Mouse (Mus musculus) forebrain, embryonic 10.5 days (tissue): ENCODE data around the gene Plch1. TPM values are rescaled to one million over a fixed set of nuclear protein-coding genes. Genes with fewer than 3 reads are reported as not detected.
A peak's percentile ranks its signal among the peaks of the same experiment; 100 is the strongest.

Experiments
- DNase-seq: peaks from one replicate; pipeline ENCODE4 v3.0.0-alpha.2; 2017; ENCODE audit warnings: low spot score; ENCODE audit errors: extremely low spot score
- H3K27ac ChIP-seq: fragments of 300-500 bp; sonication (generic); 2 replicates; pipeline ENCODE4 v1.5.1; 2016; ENCODE audit warnings: mild to moderate bottlenecking
- H3K27me3 ChIP-seq: fragments of 300-500 bp; sonication (generic); 2 replicates; pipeline ENCODE4 v1.6.1; 2016; ENCODE audit warnings: mild to moderate bottlenecking; ENCODE audit not compliant: poor library complexity, severe bottlenecking
- H3K36me3 ChIP-seq: fragments of 300-500 bp; sonication (generic); replicated peaks from 2 replicates; pipeline ENCODE4 v1.6.1; 2016; ENCODE audit warnings: mild to moderate bottlenecking, moderate library complexity
- H3K4me1 ChIP-seq: fragments of 300-500 bp; sonication (generic); 2 replicates; pipeline ENCODE4 v1.6.1; 2016
- H3K4me3 ChIP-seq: fragments of 300-500 bp; sonication (generic); 2 replicates; pipeline ENCODE4 v1.5.1; 2016; ENCODE audit warnings: mild to moderate bottlenecking, moderate library complexity
- H3K9me3 ChIP-seq: fragments of 300-500 bp; sonication (generic); 2 replicates; pipeline ENCODE4 v1.6.1; 2016; ENCODE audit warnings: mild to moderate bottlenecking, moderate library complexity
- WGBS: fragments of 180-500 bp; shearing (Covaris S2); methylation state at CpG from one replicate; pipeline ENCODE4 v1.1.7; 2016; 5-methylcytosine and 5-hydroxymethylcytosine counted together
- polyA plus RNA-seq: library from polyadenylated mRNA; unstranded; fragments of >200 nt; fragmentation: Nextera tagmentation; extraction: Ambion mirVana; gene quantifications from 2 replicates; pipeline ENCODE4 v1.2.1, GENCODE M21; 2016

Plch1 gene
- polyA plus RNA-seq: 28.7 and 32.8 TPM in 2 replicates

DNA sequence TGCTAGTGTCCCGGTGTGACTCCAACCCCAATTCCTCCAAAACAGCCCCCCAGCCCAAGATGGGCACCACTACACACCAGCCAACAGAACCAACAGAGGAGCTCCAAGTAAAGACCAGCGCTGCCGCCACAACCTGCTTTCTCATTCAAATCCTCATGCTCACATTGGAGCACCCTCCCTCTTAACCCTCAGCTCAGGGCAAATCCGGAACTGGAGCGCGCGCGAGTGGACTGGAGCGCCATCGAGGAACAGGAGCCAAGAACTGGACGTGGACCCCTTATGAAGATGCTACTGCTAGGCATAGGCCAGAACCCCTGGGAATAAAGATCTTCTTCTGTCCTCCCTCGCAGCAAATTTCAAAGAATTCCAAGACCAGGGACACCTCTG is at the start of gene Plch1:
Gene Plch1 (minus strand): TSS at position 164 of the 387 bp plus-strand sequence.
- Histone ChIP-seq H3K27me3 (no peaks in the 10 kb centered on the region), H3K9me3 (no peaks in the 10 kb centered on the region), H3K4me3 (peak within 1 kb of the TSS; percentile 85), H3K36me3 (peaks cover under 1% of the 10 kb centered on the region; the same call in 1 of the 2 replicates), H3K4me1 (peaks cover 75% of the 10 kb centered on the region), H3K27ac (peak within 1 kb of the TSS; percentile 97)
- 0% methylated on average over 12 of the region's 12 CpGs for WGBS
- peak; percentile 89 for DNase-seq

DNA sequence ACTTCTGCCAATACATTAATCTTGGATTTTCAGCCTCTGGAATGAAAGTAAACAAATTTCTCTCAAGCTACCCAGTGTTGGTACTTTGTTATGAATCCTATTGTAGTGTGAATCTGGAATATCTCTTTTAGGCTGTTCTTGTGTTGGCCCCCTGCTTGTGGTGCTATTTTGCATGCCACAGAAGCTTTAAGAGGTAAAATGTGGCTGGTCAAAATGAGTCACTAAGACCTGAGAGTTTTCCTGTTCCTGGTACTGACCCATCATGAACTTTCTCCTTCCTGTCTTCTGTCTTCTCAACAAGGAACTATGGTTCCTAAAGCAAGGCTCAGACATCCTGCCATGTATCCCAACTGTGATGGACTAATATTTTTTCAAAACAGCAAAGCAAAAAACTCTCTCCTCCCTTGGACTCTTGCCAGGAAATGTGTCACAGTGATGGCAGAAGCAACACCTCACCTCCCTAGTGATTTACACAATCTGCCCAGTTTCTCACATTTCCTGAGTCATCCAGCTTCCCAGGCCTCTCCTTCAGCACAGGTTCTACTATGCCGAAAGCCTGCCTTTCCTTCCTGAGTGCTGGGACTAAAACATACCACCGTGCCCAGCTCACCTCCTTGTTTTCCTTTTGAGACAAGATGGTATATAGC is 42.1 kb upstream of the Plch1 start:
- Histone ChIP-seq H3K27me3 (no peaks in the 10 kb centered on the region), H3K9me3 (no peaks in the 10 kb centered on the region), H3K36me3 (peaks cover 7% of the 10 kb centered on the region), H3K27ac (no peak overlapping the region), H3K4me1 (no peaks in the 10 kb centered on the region), H3K4me3 (no peak overlapping the region)
- WGBS: 89% methylated on average over 2 of the region's 2 CpGs
- DNase-seq: no peak

DNA sequence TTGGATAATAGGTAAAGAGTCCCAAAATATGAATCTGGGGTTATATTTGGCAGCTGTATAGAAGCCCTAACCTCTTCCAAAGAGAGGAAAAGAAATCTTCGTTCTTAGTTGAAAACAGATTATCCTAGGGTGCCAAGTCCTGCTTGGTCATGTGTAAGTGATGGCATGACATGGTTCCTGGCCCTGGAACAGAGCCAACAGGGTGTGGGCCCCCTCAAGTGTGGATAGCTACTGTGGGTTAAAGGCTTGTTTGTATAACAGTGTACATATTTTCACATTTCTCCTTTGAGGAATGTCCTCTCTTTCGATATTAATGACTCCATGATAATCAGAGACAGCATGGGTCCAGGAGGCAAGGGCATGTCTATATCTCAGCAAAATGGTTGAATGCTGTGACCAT is 39.7 kb upstream of the Plch1 start:
- no peak overlapping the region for H3K27ac ChIP-seq
- 86% methylated on average over 2 of the region's 2 CpGs for WGBS
- no peaks in the 10 kb centered on the region for H3K9me3 ChIP-seq
- no peak overlapping the region for H3K4me3 ChIP-seq
- no peaks in the 10 kb centered on the region for H3K27me3 ChIP-seq
- no peaks in the 10 kb centered on the region for H3K4me1 ChIP-seq
- no peaks in the 10 kb centered on the region; the same call in 1 of the 2 replicates for H3K36me3 ChIP-seq
- DNase-seq: no peak

DNA sequence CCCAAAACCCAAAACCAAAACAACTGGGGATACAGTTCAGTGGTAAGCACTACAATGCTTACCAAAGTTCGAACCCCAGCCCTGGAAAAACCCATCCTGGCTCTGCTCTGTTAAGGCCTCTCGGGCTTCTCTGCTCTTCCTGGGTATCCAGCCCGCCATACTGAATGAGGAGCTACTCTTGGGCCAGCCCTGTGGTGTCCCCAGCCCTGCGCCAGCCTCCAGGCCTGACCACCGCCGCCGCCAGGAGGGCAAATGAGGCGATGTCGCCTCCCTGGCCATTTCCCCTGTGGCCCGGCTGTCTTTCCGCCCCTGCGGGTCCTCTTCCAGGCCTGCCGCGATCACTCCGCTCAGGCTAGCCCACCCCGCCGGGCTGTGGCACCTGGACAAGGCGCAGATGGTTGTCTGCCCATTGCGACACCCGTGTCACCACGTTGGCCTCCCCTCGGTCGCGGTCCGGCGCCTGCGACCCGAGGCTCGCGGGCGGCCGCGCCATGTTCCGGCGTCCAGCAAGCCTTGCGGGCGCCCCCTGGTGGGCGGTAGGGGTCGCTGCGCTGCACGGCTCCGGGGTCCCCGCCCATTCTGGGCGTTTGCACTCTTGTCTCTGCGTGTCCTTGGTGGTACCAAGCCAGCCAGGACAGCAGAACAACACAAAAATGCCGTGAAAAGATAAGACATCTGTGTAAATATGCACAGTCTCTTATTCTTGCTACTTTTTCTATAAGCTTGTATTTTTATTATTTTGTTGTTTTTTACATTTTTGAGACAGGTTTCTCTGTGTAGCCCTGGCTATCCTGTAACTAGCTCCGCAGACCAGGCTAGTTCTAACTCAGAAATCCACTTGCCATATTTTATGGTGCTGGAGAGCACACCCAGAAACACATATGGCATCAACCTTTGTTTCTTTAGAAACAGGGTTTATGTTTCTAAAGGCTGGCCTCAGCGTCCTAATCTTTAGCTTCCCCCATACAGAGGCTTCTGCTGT is 29.9 kb upstream of the Plch1 start, which contains the start of gene E130311K13Rik:
Gene E130311K13Rik (minus strand): TSS at position 595 of the 982 bp plus-strand sequence.
- 5% methylated on average over 48 of the region's 48 CpGs for WGBS
- Histone ChIP-seq H3K27me3 (no peaks in the 10 kb centered on the region), H3K36me3 (no peaks in the 10 kb centered on the region), H3K27ac (peak within 1 kb of the TSS; percentile 95), H3K4me3 (peak within 1 kb of the TSS; percentile 61), H3K9me3 (no peaks in the 10 kb centered on the region), H3K4me1 (peaks cover 10% of the 10 kb centered on the region)
- DNase-seq: peak; percentile 86

DNA sequence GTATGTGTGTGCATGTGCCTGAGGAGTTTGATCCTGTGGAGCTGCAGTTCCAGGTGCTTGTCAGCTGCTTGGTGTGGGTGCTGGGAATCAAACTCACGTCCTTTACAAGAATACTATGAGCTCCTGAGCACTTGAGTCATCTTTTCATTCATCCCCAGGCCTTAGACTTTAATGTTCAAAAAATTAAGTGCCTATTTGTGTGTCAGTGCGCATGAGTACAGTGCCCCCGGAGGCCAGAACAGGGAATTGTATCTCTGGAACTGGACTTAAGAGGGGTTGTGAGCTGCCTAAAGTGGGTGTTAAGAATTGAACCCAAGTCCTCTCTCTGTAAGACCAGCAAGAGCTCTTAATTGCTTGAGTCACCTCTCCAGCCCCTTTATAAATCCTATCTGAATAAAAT is 20.4 kb upstream of the Plch1 start:
- H3K36me3 ChIP-seq: no peaks in the 10 kb centered on the region; the same call in 1 of the 2 replicates
- H3K9me3 ChIP-seq: no peaks in the 10 kb centered on the region
- no peak for DNase-seq

DNA sequence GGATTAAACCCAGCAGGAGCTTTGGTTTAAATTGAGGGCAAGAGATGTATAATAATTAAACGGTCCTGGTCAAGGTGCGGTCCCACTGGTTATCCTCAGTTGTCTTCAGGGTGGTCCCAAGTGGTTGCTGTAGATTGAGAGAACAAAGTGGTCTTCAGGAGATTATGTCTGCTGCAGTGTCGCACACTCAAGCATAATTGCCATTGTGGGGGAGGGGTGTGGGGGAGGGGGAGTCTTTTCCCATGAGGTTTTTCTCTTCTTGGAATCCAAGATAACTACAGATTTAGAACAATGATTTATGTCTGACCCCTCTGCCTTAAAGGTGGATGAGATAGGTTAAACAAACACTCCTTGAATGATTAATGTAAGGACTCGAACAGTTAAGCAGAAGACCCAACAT is 11.0 kb upstream of the Plch1 start:
- 91% methylated on average over 4 of the region's 4 CpGs for WGBS
- no peak for DNase-seq
- no peaks in the 10 kb centered on the region for H3K27me3 ChIP-seq

More for the DNA sequence above, 20.4 kb upstream of the Plch1 start:
- no peaks in the 10 kb centered on the region for H3K27me3 ChIP-seq
- H3K4me1 ChIP-seq: no peaks in the 10 kb centered on the region
- H3K27ac ChIP-seq: no peak overlapping the region
- WGBS: 65% methylated on average over 3 of the region's 3 CpGs
- no peak overlapping the region for H3K4me3 ChIP-seq

DNA sequence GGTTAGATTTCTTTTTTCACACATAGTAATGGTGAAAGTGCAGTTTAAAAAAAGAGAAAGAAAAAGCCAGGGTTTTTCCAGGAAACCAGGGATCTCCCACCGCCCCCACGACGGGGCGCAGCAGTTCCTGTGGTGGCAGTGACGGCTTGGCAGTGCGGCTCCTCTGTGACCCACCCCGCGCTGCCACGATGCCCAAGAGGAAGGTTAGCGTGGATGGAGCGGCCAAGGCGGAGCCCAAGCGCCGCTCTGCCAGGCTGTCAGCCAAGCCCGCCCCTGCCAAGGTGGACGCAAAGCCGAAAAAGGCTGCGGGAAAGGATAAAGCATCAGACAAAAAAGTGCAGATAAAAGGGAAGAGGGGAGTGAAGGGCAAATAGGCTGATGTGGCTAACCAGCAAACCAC is 6.0 kb upstream of the Plch1 start:
- no peaks in the 10 kb centered on the region for H3K9me3 ChIP-seq
- H3K27me3 ChIP-seq: no peaks in the 10 kb centered on the region
- H3K36me3 ChIP-seq: no peaks in the 10 kb centered on the region
- 1% methylated on average over 18 of the region's 18 CpGs for WGBS
- peak overlapping the region; percentile 82 for H3K27ac ChIP-seq
- H3K4me1 ChIP-seq: peaks cover 37% of the 10 kb centered on the region
- no peak for DNase-seq
- peak overlapping the region; percentile 51 for H3K4me3 ChIP-seq

More for the DNA sequence above, 11.0 kb upstream of the Plch1 start:
- Histone ChIP-seq H3K27ac (no peak overlapping the region), H3K9me3 (no peaks in the 10 kb centered on the region), H3K4me3 (no peak overlapping the region), H3K4me1 (peaks cover 3% of the 10 kb centered on the region), H3K36me3 (no peaks in the 10 kb centered on the region)

DNA sequence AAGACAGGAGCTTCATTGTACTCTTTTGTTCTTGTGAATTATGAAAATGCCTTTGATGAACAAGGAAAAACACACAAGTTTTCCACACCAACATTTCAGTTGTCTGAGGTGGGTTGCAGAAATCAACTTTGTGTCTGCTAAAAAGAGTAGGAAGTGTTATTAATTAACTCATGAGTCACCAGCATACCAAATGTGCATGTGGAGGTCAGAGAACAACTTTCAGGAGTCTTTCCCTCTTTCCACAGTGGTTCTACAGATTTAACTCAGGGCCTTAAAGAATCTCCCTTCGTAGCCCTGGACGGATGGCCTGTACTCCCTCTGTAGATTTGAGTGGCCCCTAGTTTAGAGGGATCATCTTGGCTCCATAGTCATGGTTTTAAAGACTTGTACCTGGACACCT is 4.9 kb upstream of the Plch1 start:
- no peak for DNase-seq
- H3K4me3 ChIP-seq: no peak overlapping the region
- H3K27ac ChIP-seq: peak overlapping the region; percentile 61
- 61% methylated on average over 2 of the region's 2 CpGs for WGBS
- no peaks in the 10 kb centered on the region for H3K9me3 ChIP-seq
- peaks cover 47% of the 10 kb centered on the region for H3K4me1 ChIP-seq
- no peaks in the 10 kb centered on the region for H3K27me3 ChIP-seq
- no peaks in the 10 kb centered on the region for H3K36me3 ChIP-seq

DNA sequence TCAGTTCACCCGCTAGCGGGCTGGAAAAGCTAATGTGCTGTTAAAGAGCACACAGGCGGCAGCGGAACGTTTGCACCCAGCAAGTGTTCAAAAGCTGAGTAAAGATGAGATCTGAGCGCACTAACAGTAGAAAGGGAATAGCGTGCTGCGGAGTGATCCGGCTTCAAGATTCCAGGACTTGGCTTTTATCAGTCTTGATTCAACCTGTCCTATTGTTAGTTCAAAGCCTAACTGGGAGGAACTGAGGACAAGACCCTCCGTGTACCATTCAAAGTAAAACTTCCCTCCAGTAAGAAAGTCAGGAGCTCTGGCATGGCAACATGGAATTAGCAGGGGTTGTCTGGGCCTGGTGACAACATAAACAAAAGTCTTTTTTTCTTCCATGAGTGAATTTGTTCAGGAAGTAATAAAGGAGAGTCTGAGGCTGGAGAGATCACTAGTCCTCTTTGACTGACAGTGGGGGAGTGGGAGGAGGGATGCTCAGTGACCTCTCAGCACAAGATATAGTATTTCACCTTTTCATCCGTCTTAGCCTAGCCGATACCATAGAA is 824 bp upstream of the Plch1 start:
- Histone ChIP-seq H3K27me3 (no peaks in the 10 kb centered on the region), H3K36me3 (no peaks in the 10 kb centered on the region), H3K4me3 (peak overlapping the region; percentile 85), H3K4me1 (peaks cover 75% of the 10 kb centered on the region), H3K27ac (peak overlapping the region; percentile 97), H3K9me3 (no peaks in the 10 kb centered on the region)
- 1% methylated on average over 12 of the region's 12 CpGs for WGBS
- DNase-seq: peak; percentile 59

DNA sequence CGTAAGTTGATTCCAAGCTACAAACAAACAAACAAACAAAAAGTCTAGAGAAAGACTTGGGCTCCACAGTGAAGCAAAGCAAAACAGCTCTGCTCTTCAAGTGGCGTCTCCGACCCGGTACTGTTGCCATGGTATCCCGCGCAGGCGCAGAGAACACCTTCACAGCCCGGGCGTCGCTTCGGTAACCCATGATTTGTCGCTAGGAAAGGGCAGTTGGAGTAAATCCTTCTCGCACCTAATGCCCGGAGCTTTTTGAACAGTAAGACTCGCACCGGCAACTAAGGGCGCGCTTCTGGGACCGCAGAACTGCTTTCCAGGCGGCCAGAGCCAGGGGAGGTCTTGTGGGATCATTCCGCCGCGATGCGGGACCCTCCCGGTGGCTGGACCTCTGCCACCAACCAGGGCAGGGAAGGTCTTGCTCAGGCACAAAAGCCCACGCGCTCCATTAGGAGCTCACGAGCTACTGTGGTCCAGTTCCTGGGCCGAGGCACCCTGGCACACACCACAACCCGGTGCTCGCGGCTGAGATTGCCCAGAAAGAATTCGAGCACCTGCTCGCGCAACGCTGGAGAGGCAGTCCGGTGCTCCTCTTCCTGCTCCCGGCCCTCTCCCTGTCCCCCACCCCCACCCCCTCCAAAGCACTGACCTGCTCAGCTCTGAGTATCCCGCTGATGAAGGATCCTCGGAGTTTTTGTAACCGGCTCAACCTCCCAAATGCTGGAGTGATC is 527 bp downstream of the Plch1 start:
- Histone ChIP-seq H3K27me3 (no peaks in the 10 kb centered on the region), H3K9me3 (no peaks in the 10 kb centered on the region), H3K27ac (peak overlapping the region; percentile 97), H3K36me3 (peaks cover 5% of the 10 kb centered on the region), H3K4me1 (peaks cover 76% of the 10 kb centered on the region), H3K4me3 (peak overlapping the region; percentile 85)
- WGBS: under 1% methylated on average over 41 of the region's 41 CpGs
- peak; percentile 89 for DNase-seq

DNA sequence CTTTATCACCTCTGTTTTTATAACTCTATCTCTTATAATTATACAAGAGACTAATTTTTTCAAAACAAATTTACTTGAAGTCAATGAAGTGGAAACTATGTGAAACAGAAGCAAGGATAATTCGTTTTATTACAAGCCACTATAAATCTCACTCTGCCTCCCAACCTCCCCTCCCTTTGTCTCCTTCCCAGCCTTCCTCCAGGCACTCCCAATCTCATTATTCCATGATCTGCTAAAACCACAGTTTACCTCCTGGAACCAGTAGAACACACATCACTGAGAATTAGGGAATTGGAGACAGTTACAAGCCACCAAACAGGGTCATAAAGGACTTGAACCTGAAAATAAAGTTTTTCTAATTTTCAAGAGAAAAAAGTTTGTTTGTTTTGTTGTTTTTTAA is 2.1 kb downstream of the Plch1 start:
- WGBS: 25% methylated on average over 1 of the region's 1 CpGs
- no peak for DNase-seq
- peaks cover 84% of the 10 kb centered on the region for H3K4me1 ChIP-seq
- H3K9me3 ChIP-seq: no peaks in the 10 kb centered on the region
- peaks cover 7% of the 10 kb centered on the region for H3K36me3 ChIP-seq
- peak overlapping the region; percentile 85 for H3K4me3 ChIP-seq
- H3K27me3 ChIP-seq: no peaks in the 10 kb centered on the region
- H3K27ac ChIP-seq: peak overlapping the region; percentile 97

DNA sequence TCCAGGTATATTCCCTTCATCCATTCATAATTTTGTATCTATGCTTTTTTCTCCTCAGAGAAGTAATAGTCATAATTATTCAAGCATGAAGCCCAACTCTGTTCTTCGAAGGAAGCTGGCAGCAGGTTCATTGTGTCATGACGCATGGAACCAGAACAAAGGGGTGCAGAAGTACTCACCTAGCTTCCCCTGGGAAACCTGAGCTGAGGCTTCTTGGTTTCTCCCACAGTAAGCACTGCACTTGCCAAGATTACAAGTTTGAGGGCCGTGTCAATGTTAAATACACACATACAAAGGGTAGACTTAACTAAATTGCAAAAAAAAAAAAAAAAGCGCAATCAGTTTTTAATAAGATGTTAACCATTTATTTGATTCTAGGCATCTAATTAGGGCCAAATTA is 3.0 kb downstream of the Plch1 start:
- Histone ChIP-seq H3K36me3 (peaks cover 9% of the 10 kb centered on the region), H3K4me1 (peaks cover 76% of the 10 kb centered on the region), H3K9me3 (no peaks in the 10 kb centered on the region), H3K4me3 (peak overlapping the region; percentile 85), H3K27ac (peak overlapping the region; percentile 97), H3K27me3 (no peaks in the 10 kb centered on the region)
- no peak for DNase-seq
- 47% methylated on average over 4 of the region's 4 CpGs for WGBS
